Mouse (Mus musculus) C2C12 (cell line): ENCODE data around the gene Nfat5. TPM values are rescaled to one million over a fixed set of nuclear protein-coding genes. Genes with fewer than 3 reads are reported as not detected.

Experiments
- H3K27me3 ChIP-seq: one replicate; pipeline ENCODE4 v1.6.1; 2011; ENCODE audit not compliant: control insufficient read depth, insufficient read depth, insufficient read length
- H3K36me3 ChIP-seq: one replicate; pipeline ENCODE4 v1.6.1; 2011; ENCODE audit not compliant: control insufficient read depth, insufficient read depth
- H3K4me3 ChIP-seq: one replicate; pipeline ENCODE4 v1.5.1; 2011; ENCODE audit warnings: mild to moderate bottlenecking, control low read depth; ENCODE audit not compliant: poor library complexity, insufficient read depth, severe bottlenecking
- H3K79me2 ChIP-seq: one replicate; pipeline ENCODE4 v1.6.1; 2011; ENCODE audit not compliant: control insufficient read depth, insufficient read depth
- H3K79me3 ChIP-seq: one replicate; pipeline ENCODE4 v1.6.1; 2011; ENCODE audit warnings: low read depth, control low read depth
- H3ac ChIP-seq: one replicate; pipeline ENCODE3; 2011; ENCODE audit warnings: low read depth; ENCODE audit not compliant: control insufficient read depth, insufficient read length
- CEBPB ChIP-seq: IDR thresholded peaks from one replicate; pipeline ENCODE4 v1.6.1; 2011; ENCODE audit warnings: low read depth, mild to moderate bottlenecking, control low read depth, moderate library complexity
- CTCF ChIP-seq: IDR thresholded peaks from one replicate; pipeline ENCODE4 v1.5.1; 2011; ENCODE audit not compliant: control insufficient read depth, insufficient read depth, insufficient read length
- FOSL1 ChIP-seq: IDR thresholded peaks from one replicate; pipeline ENCODE4 v1.8.0; 2011; ENCODE audit warnings: mild to moderate bottlenecking, low read length; ENCODE audit not compliant: poor library complexity, insufficient read depth, severe bottlenecking
- MAX ChIP-seq: IDR thresholded peaks from one replicate; pipeline ENCODE4 v1.6.1; 2011; ENCODE audit warnings: mild to moderate bottlenecking, control low read depth
- MYOD1 ChIP-seq: IDR thresholded peaks from one replicate; pipeline ENCODE4 v1.6.1; 2011; ENCODE audit warnings: low read depth; ENCODE audit not compliant: control insufficient read depth, insufficient read length
- MYOG ChIP-seq: IDR thresholded peaks from one replicate; pipeline ENCODE4 v1.6.1; 2011; ENCODE audit not compliant: control insufficient read depth, insufficient read length; ENCODE audit errors: extremely low read depth
- USF1 ChIP-seq: IDR thresholded peaks from one replicate; pipeline ENCODE4 v1.6.1; 2011; ENCODE audit warnings: low read depth, mild to moderate bottlenecking, control low read depth, moderate library complexity
- polyA plus RNA-seq: library from polyadenylated mRNA; unstranded; fragments of >200 nt; fragmentation: generic; extraction: Trizol; gene quantifications from one replicate; pipeline ENCODE4 v1.2.1, GENCODE M21; 2012; ENCODE audit warnings: missing spikeins

Nfat5 gene
- polyA plus RNA-seq, 1 experiment: 13.6 TPM

DNA sequence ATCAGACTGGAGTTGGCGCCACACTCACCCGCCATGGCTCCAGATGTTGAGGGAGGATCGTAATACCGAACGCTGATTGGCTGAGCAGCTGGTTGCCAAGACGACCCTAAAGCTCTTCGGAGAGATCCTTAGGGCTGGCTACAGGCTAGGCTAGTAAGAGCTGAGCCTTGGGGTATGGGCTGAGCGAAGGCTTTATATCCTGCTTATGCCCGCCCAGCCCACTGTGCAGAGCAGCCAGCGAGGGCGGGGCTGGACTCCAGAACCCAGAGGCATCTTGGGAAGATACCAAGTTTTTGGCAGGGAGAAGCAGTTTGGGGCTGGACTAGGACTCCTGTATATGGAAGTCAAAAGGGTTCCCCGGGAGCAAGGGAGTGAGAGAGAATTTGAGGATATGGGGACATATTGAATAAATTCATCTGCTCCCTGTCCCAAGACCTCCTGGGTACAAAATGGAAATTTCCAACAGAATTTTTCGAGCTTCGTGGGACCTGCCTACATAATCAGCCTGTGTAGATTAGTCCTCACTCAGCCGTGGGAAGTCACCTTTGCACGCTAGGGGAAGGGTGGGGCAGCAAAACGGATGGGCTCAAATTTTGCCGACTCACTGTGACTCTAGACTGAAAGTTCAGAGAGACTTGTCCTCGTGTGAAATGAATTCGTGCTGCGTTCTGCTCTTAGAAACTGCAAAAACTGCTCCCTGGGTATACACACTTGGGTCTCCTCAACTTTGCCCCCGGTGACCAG is 109.9 kb downstream of the Nfat5 start, which contains the start of gene Nqo1:
Nqo1 (minus strand) TSS at position 169 of the 744 bp plus-strand sequence.
- H3K36me3 ChIP-seq: peaks cover 5% of the 10 kb centered on the region
- TF ChIP-seq MYOG: no peak
- TF ChIP-seq CEBPB: no peak
- no peak for TF ChIP-seq USF1
- no peak for TF ChIP-seq MYOD1
- TF ChIP-seq MAX: no peak
- no peak for TF ChIP-seq FOSL1
- no peak for TF ChIP-seq CTCF
- peaks cover 16% of the 10 kb centered on the region for H3K79me3 ChIP-seq
- H3ac ChIP-seq: peak within 1 kb of the TSS; percentile 68
- peaks cover 46% of the 10 kb centered on the region for H3K79me2 ChIP-seq
- H3K27me3 ChIP-seq: no peaks in the 10 kb centered on the region
- H3K4me3 ChIP-seq: peak within 1 kb of the TSS; percentile 50

DNA sequence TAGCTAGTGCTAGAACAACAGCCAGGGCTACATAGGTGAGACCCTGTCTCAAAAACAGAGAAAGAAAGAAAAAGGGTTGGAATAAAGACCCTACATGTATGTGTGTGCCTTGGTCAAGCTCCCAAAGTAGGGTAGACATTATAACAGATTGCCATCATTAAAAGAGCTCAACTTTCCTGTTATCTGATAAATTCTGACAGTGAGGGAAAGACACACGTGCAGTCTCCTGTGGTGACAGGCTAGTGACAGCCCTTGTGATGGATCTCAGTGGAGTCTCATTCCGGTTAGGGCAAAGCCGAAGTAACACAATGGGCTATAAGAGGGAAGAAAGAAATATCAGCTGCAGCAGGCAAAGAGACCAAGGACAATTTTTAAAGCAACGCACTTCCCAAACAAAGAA is 110.8 kb downstream of the Nfat5 start:
- H3K4me3 ChIP-seq: no peak overlapping the region

GRCm38 (mm10) chr8:107405935-107406334 is 112.7 kb downstream of the Nfat5 start:
- H3K36me3 ChIP-seq: peaks cover 29% of the 10 kb centered on the region
- H3K79me2 ChIP-seq: peaks cover 19% of the 10 kb centered on the region
- H3K79me3 ChIP-seq: peaks cover 11% of the 10 kb centered on the region
- H3ac ChIP-seq: no peak overlapping the region
- no peak overlapping the region for H3K4me3 ChIP-seq
- TF ChIP-seq MAX (no peak), MYOG (no peak), CEBPB (no peak)
- no peaks in the 10 kb centered on the region for H3K27me3 ChIP-seq

More for the DNA sequence above, 110.8 kb downstream of the Nfat5 start:
- Histone ChIP-seq H3K79me2 (peaks cover 37% of the 10 kb centered on the region), H3K36me3 (peaks cover 10% of the 10 kb centered on the region), H3K79me3 (peaks cover 16% of the 10 kb centered on the region), H3K27me3 (no peaks in the 10 kb centered on the region), H3ac (peak overlapping the region; percentile 68)
- no peak for TF ChIP-seq MYOD1
- no peak for TF ChIP-seq MAX
- no peak for TF ChIP-seq MYOG
- no peak for TF ChIP-seq CEBPB
- no peak for TF ChIP-seq USF1
- TF ChIP-seq FOSL1: no peak
- no peak for TF ChIP-seq CTCF

DNA sequence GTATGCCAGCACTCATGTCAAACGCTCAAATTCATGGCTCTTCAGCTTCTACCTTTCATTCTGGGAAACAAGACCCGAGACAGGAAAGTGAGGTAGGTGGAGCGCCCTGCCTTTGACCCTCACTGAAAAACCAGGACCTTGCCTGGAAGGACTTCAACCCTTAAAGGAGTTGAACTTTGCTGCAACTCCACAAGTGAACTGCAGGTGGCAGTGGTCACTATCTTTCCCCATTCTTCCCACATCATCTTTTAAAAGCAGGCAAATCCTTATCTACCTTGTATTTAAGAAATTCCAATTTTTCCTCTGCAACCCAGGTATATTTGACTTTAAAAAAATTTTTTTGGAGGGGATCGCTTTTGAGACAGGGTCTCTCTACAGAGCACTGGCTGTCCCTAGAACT is 118.1 kb downstream of the Nfat5 start:
- peaks cover 3% of the 10 kb centered on the region for H3K79me3 ChIP-seq
- no peak overlapping the region for H3ac ChIP-seq
- H3K79me2 ChIP-seq: peaks cover 24% of the 10 kb centered on the region
- no peaks in the 10 kb centered on the region for H3K27me3 ChIP-seq
- peaks cover 83% of the 10 kb centered on the region for H3K36me3 ChIP-seq
- H3K4me3 ChIP-seq: no peak overlapping the region
- TF ChIP-seq CEBPB (no peak), MYOG (no peak), MAX (no peak)

- H3K79me3 ChIP-seq: peaks cover 3% of the 10 kb centered on the region
- peaks cover 94% of the 10 kb centered on the region for H3K36me3 ChIP-seq
- H3K79me2 ChIP-seq: peaks cover 26% of the 10 kb centered on the region
- no peaks in the 10 kb centered on the region for H3K27me3 ChIP-seq
- H3K4me3 ChIP-seq: no peak overlapping the region
- H3ac ChIP-seq: no peak overlapping the region
- TF ChIP-seq CTCF: no peak
- TF ChIP-seq MYOG: no peak
- no peak for TF ChIP-seq USF1
- no peak for TF ChIP-seq CEBPB
- no peak for TF ChIP-seq MAX
- TF ChIP-seq FOSL1: no peak
- no peak for TF ChIP-seq MYOD1
Measured at GRCm38 (mm10) chr8:107412552-107412951, 119.3 kb downstream of the Nfat5 start.

GRCm38 (mm10) chr8:107413881-107414280 is 120.6 kb downstream of the Nfat5 start:
- Histone ChIP-seq H3K79me2 (peaks cover 34% of the 10 kb centered on the region), H3K4me3 (no peak overlapping the region), H3K36me3 (peaks cover 99% of the 10 kb centered on the region), H3K79me3 (peaks cover 5% of the 10 kb centered on the region), H3K27me3 (no peaks in the 10 kb centered on the region), H3ac (no peak overlapping the region)
- TF ChIP-seq MYOG: no peak
- no peak for TF ChIP-seq MAX
- no peak for TF ChIP-seq FOSL1
- TF ChIP-seq CEBPB: no peak
